Mouse (Mus musculus) thymus, postnatal 25 days (tissue): Measurements from ENCODE around the gene Camsap1.

Source experiments
- DNase-seq: peaks from one replicate; pipeline ENCODE4 v3.0.0; 2022

The Camsap1 gene

GRCm38 (mm10) chr2:25983159-25983907, at the start of gene Camsap1:
Gene Camsap1, minus strand, starts transcription at chr2:25983282.
- DNase-seq: peak; percentile 98

GRCm38 (mm10) chr2:26030288-26030687, 47.2 kb upstream of the Camsap1 start:
- DNase-seq: no peak

GRCm38 (mm10) chr2:26024138-26025075, 41.3 kb upstream of the Camsap1 start:
- DNase-seq: peak; percentile 54

- no peak for DNase-seq
These were observed 39.5 kb upstream of the Camsap1 start for GRCm38 (mm10) chr2:26022626-26023025.

GRCm38 (mm10) chr2:26022258-26022565, 39.1 kb upstream of the Camsap1 start:
- no peak for DNase-seq

GRCm38 (mm10) chr2:26021561-26022257, 38.6 kb upstream of the Camsap1 start, which contains the start of gene Ubac1:
Gene Ubac1, minus strand, starts transcription at chr2:26021747.
- peak; percentile 89 for DNase-seq

- DNase-seq: no peak
These were observed 37.9 kb upstream of the Camsap1 start for GRCm38 (mm10) chr2:26020714-26021560.

GRCm38 (mm10) chr2:26019923-26020322, 36.8 kb upstream of the Camsap1 start:
- no peak for DNase-seq

GRCm38 (mm10) chr2:26017326-26017725, 34.2 kb upstream of the Camsap1 start:
- DNase-seq: no peak

- no peak for DNase-seq
These were observed 30.6 kb upstream of the Camsap1 start for GRCm38 (mm10) chr2:26013674-26014073.

- DNase-seq: no peak
These were observed 28.3 kb upstream of the Camsap1 start for GRCm38 (mm10) chr2:26011420-26011819.

GRCm38 (mm10) chr2:26002001-26002400, 18.9 kb upstream of the Camsap1 start:
- DNase-seq: no peak

- no peak for DNase-seq
These were observed 18.1 kb upstream of the Camsap1 start for GRCm38 (mm10) chr2:26001136-26001535.

- no peak for DNase-seq
These were observed 14.6 kb upstream of the Camsap1 start for GRCm38 (mm10) chr2:25997716-25998115.

- DNase-seq: no peak
These were observed 11.7 kb upstream of the Camsap1 start for GRCm38 (mm10) chr2:25994791-25995190.

- no peak for DNase-seq
These were observed 9.2 kb upstream of the Camsap1 start for GRCm38 (mm10) chr2:25992285-25992684.

- DNase-seq: no peak
These were observed 6.6 kb upstream of the Camsap1 start for GRCm38 (mm10) chr2:25989651-25990050.

- no peak for DNase-seq
These were observed 4.7 kb upstream of the Camsap1 start for GRCm38 (mm10) chr2:25987817-25988216.

- no peak for DNase-seq
These were observed 3.5 kb upstream of the Camsap1 start for GRCm38 (mm10) chr2:25986601-25987000.

GRCm38 (mm10) chr2:25982426-25983091, 523 bp downstream of the Camsap1 start:
- no peak for DNase-seq

- DNase-seq: peak; percentile 17
These were observed 1.0 kb downstream of the Camsap1 start for GRCm38 (mm10) chr2:25982052-25982425.

- DNase-seq: no peak
These were observed 4.1 kb downstream of the Camsap1 start for GRCm38 (mm10) chr2:25978997-25979396.
